Mouse (Mus musculus) mouse trophoblast stem cell (cell line): ENCODE data around the gene Zfp965.
"Not testable (repeated sequence)": the region's sequence is repeated elsewhere in the genome, so short reads cannot be mapped to it uniquely, and the experiment has no call there.

Experiments used
- in situ Hi-C, 2 experiments: fragments of 300-500 bp; cut with MseI, MboI; formaldehyde crosslinking; loops; 2 replicates in 1 of 2; 3 replicates in 1 of 2; pipeline ENCODE4 v1.15.1; 2025

Zfp965 gene

DNA sequence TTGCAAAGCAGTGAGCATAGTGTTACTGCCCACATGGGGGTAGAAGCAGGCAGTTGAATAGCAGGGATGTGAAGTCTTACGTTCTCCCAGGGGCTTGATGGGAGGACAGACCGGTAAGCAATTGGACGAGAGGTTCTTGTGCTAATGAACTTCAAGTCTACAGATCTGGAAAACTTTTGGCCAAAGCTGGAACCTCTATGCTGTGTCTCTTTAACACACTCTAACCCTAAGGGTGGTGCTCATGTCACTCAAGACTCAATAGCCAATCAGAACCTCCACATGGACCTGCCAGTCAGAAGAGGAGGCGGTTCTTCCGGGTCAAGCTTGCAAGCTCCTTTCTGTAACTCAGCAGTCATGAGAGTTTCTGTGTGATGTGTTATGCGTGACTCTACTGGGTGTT lies at the start of gene Zfp965:
TSS of gene Zfp965 (plus strand) at position 301 of the 400 bp plus-strand sequence.
- in situ Hi-C loops = not testable (repeated sequence)

DNA sequence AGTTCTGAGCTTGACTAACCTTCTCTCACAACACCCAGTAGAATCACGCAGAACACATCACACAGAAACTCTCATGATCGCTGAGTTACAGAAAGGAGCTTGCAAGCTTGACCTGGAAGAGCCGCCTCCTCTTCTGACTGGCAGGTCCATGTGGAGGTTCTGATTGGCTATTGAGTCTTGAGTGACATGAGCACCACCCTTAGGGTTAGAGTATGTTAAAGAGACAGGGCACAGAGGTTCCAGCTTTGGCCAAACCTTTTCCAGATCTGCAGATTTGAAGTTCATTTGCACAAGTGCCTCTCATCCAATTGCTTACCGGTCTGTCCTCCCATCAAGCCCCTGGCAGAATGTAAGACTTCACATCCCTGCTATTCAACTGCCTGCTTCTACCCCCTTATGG lies 34.1 kb upstream of the Zfp965 start, which contains the start of gene Gm4724:
TSS of gene Gm4724 (minus strand) at position 101 of the 400 bp plus-strand sequence.
- in situ Hi-C loops = not testable (repeated sequence)
